8 mouse cellular contexts compared by ENCODE assay signal in the genomic region with DNA sequence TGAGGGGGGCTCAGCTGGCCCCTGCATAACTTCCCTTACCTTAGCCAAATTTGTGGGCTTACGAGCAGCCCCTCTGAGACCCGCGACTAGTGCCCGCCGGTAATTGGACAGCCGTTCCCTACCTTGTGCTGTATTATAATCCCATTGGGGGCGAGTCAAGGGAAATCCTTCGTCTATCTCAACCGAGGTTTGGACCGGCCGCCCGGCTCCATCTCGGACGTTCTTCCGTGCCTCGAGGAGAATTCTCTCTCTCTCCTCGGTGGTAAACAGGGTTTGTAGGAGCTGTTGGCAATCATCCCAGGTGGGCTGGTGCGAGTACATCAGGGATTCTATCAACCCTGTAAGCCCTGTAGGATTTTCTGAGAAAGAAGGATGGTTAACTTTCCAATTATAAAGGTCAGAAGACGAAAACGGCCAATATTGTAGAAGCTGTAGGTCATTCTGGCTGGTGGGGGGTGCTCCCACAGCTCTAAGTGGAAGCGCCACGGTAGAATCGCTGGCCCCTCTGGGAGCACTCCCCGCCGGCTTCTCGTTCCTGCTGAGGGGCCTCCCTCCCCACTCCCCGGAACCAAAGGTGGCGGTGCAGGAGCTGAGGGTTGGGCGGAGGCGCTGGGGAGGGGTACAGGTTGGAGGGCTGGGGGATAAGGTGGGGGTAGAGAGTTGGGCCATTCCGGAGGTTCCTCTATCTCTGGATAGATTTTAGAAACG.
DNase-seq lines count a peak whose midpoint lies in the region; ATAC-seq lines count a peak whose summit lies in the region.

No protein-coding gene starts in this region.

- no peak overlapping the region for H3K9ac ChIP-seq in heart, embryonic 15.5 days
- H3K9ac ChIP-seq in liver, embryonic 12.5 days: no peak overlapping the region

- no peaks in the 10 kb centered on the region for H3K27me3 ChIP-seq in heart, embryonic 15.5 days
- peaks cover 11% of the 10 kb centered on the region; the same call in 1 of the 2 replicates for H3K27me3 ChIP-seq in liver, embryonic 12.5 days (replicated peaks)

- WGBS in heart, embryonic 15.5 days: 60% methylated on average over 32 of the region's 32 CpGs
- 55% methylated on average over 32 of the region's 32 CpGs for whole genome bisulfite sequencing in liver, embryonic 12.5 days (ENCODE audit: insufficient replicate concordance)

- intact Hi-C loops in left cerebral cortex, postnatal 4 days (cut with DNase I): no loop called here

- H3K4me1 ChIP-seq in heart, embryonic 15.5 days (replicated peaks): no peaks in the 10 kb centered on the region
- no peaks in the 10 kb centered on the region for H3K4me1 ChIP-seq in liver, embryonic 12.5 days

- no peak overlapping the region for H3K4me3 ChIP-seq in heart, embryonic 15.5 days
- H3K4me3 ChIP-seq in liver, embryonic 12.5 days: no peak overlapping the region

- no peaks in the 10 kb centered on the region; the same call in 1 of the 2 replicates for H3K36me3 ChIP-seq in heart, embryonic 15.5 days
- H3K36me3 ChIP-seq in liver, embryonic 12.5 days: peaks cover 24% of the 10 kb centered on the region

- peak; percentile 16 for ATAC-seq in heart, embryonic 15.5 days (replicated peaks; ENCODE audit: insufficient number of reproducible peaks, insufficient read depth, low FRiP score, low read depth)
- peak; percentile 43 for ATAC-seq in liver, embryonic 12.5 days
- peak; percentile 30; the same call in 1 of the 2 replicates for ATAC-seq in neutrophil, adult 5-6 weeks (ENCODE audit: extremely low read depth, insufficient number of reproducible peaks, low FRiP score, poor library complexity, severe bottlenecking)

- H3K27ac ChIP-seq in heart, embryonic 15.5 days: no peak overlapping the region
- no peak overlapping the region for H3K27ac ChIP-seq in liver, embryonic 12.5 days

- H3K9me3 ChIP-seq in heart, embryonic 15.5 days (replicated peaks): peaks cover 62% of the 10 kb centered on the region
- peaks cover 64% of the 10 kb centered on the region for H3K9me3 ChIP-seq in liver, embryonic 12.5 days (replicated peaks)

- H3K4me2 ChIP-seq in heart, embryonic 15.5 days: no peak overlapping the region
- no peak overlapping the region for H3K4me2 ChIP-seq in liver, embryonic 12.5 days

- peak; percentile 5 for DNase-seq in left cerebral cortex, postnatal 4 days
- DNase-seq in left cerebral cortex, adult 8-10 months (ENCODE audit: low spot score in 2 of 2): no peak
- peak; percentile 10 for DNase-seq in embryo, embryonic 11 days
- DNase-seq in ovary, adult 18-20 months (ENCODE audit: low spot score): no peak
- no peak for DNase-seq in layer of hippocampus, postnatal 36 days

Comparison
In these comparisons a context has a peak if more than half of its experiments do, and no peak if none do; other contexts are left out.
1. DNase-seq: peak in left cerebral cortex, postnatal 4 days (single experiment) and embryo, embryonic 11 days (single experiment); none in left cerebral cortex, adult 8-10 months (0 of 2), ovary, adult 18-20 months (single experiment) and layer of hippocampus, postnatal 36 days (0 of 2).
2. Peak in every context shown above with its lines, with median percentiles within 50 percentile points of each other: ATAC-seq.